Mouse (Mus musculus) midbrain, embryonic 11.5 days (tissue): ENCODE measurements around the gene Kmt2a. TPM values are rescaled to one million over a fixed set of nuclear protein-coding genes. Genes with fewer than 3 reads are reported as not detected.

Source experiments
- ATAC-seq: fragments of 200-750 bp; cut with Nextera tagmentation; 2 replicates; pipeline ENCODE4 v1.8.0; 2017; ENCODE audit warnings: moderate TSS enrichment, moderate library complexity; ENCODE audit not compliant: low FRiP score
- DNase-seq: peaks from one replicate; pipeline ENCODE4 v3.0.0; 2015; ENCODE audit warnings: low spot score; ENCODE audit errors: missing footprints
- H3K27ac ChIP-seq: fragments of 300-500 bp; sonication (generic); 2 replicates; pipeline ENCODE4 v1.5.1; 2014; ENCODE audit warnings: low read depth, low read length
- H3K27me3 ChIP-seq: fragments of 300-500 bp; sonication (generic); 2 replicates; pipeline ENCODE4 v1.6.1; 2014; ENCODE audit warnings: mild to moderate bottlenecking, low read length, moderate library complexity, mixed read lengths; ENCODE audit not compliant: control insufficient read depth, insufficient read depth
- H3K36me3 ChIP-seq: fragments of 300-500 bp; sonication (generic); 2 replicates; pipeline ENCODE4 v1.6.1; 2014; ENCODE audit warnings: mild to moderate bottlenecking, low read length, moderate library complexity, mixed read lengths; ENCODE audit not compliant: control insufficient read depth, insufficient read depth
- H3K4me1 ChIP-seq: fragments of 300-500 bp; sonication (generic); 2 replicates; pipeline ENCODE4 v1.6.1; 2014; ENCODE audit warnings: low read length; ENCODE audit not compliant: control insufficient read depth, insufficient read depth
- H3K4me2 ChIP-seq: fragments of 300-500 bp; sonication (generic); 2 replicates; pipeline ENCODE4 v1.6.1; 2014; ENCODE audit warnings: mild to moderate bottlenecking, moderate library complexity
- H3K4me3 ChIP-seq: fragments of 300-500 bp; sonication (generic); 2 replicates; pipeline ENCODE4 v1.5.1; 2014; ENCODE audit warnings: low read depth, low read length
- H3K9ac ChIP-seq: fragments of 300-500 bp; sonication (generic); 2 replicates; pipeline ENCODE4 v1.6.1; 2014; ENCODE audit warnings: low read length
- H3K9me3 ChIP-seq: fragments of 300-500 bp; sonication (generic); 2 replicates; pipeline ENCODE4 v1.6.1; 2016; ENCODE audit warnings: low read length; ENCODE audit not compliant: control insufficient read depth
- WGBS: fragments of 180-500 bp; shearing (Covaris S2); extraction: QIAGEN DNeasy Blood & Tissue Kit; methylation state at CpG from one replicate; pipeline ENCODE4 v1.1.7; 2014; 5-methylcytosine and 5-hydroxymethylcytosine counted together
- polyA plus RNA-seq: library from polyadenylated mRNA; unstranded; fragments of >200 nt; fragmentation: Nextera tagmentation; extraction: Ambion mirVana; gene quantifications from 2 replicates; pipeline ENCODE4 v1.2.1, GENCODE M21; 2014

Gene Kmt2a
- polyA plus RNA-seq: 14.0 and 19.4 TPM in 2 replicates

DNA sequence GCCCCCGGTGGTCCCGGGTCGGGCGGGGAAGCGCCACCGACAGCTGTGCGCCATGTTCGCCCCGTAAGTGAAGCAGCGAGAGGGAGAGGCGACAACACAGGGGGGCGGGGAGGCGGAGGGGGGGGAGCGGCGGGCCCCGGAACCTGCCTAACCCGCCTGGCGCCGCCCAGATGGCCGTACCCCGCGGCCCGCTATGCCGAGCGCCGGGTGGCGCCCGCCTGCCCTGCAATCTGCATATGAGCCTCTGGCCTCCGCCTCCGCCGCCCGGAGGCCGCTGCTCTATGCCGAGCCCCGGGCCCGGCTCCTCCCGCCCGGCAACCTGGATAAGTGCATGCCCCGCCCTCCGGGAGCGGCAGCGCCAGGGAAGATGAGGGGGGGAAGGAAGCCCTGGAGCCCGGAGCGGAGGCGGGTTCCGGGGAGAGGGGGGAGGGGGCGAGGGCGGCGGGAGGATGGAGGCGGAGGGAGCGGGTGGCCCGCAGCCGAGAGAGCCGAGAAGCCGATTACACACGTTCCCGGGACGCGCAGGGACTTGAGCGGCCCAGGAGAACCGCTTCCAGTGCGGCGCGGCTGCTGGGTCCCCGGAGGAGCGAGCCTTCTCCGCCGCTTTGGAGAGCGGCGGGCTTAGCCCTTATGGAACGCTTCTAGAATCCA is at the start of gene Kmt2a:
Gene Kmt2a (minus strand): TSS at position 76 of the 651 bp plus-strand sequence.
- peak within 1 kb of the TSS; percentile 97 for H3K4me2 ChIP-seq
- under 1% methylated on average over 60 of the region's 71 CpGs for WGBS
- peak; percentile 81 for ATAC-seq

GRCm38 (mm10) chr9:44921543-44921942 is 40.4 kb upstream of the Kmt2a start:
- no peaks in the 10 kb centered on the region for H3K9me3 ChIP-seq
- WGBS: 72% methylated on average over 2 of the region's 2 CpGs
- peak overlapping the region; percentile 89; the same call in 1 of the 2 replicates for H3K9ac ChIP-seq
- peak overlapping the region; percentile 88 for H3K4me2 ChIP-seq
- H3K36me3 ChIP-seq: no peaks in the 10 kb centered on the region
- peak overlapping the region; percentile 95 for H3K4me3 ChIP-seq
- peak overlapping the region; percentile 77 for H3K27ac ChIP-seq
- DNase-seq (no peak), ATAC-seq (no peak)
- peaks cover 5% of the 10 kb centered on the region; the same call in 1 of the 2 replicates for H3K4me1 ChIP-seq
- H3K27me3 ChIP-seq: no peaks in the 10 kb centered on the region

More for the DNA sequence above, at the start of gene Kmt2a:
- H3K9me3 ChIP-seq: no peaks in the 10 kb centered on the region
- DNase-seq: peak; percentile 100
- peak within 1 kb of the TSS; percentile 96 for H3K9ac ChIP-seq
- peak within 1 kb of the TSS; percentile 99 for H3K4me3 ChIP-seq
- H3K4me1 ChIP-seq: peaks cover 22% of the 10 kb centered on the region
- H3K27ac ChIP-seq: peak within 1 kb of the TSS; percentile 99
- no peaks in the 10 kb centered on the region for H3K36me3 ChIP-seq
- no peaks in the 10 kb centered on the region for H3K27me3 ChIP-seq

- Histone ChIP-seq H3K4me3 (peak overlapping the region; percentile 95), H3K36me3 (no peaks in the 10 kb centered on the region), H3K27ac (peak overlapping the region; percentile 77), H3K4me1 (peaks cover 5% of the 10 kb centered on the region; the same call in 1 of the 2 replicates), H3K9me3 (no peaks in the 10 kb centered on the region), H3K9ac (peak overlapping the region; percentile 89), H3K27me3 (no peaks in the 10 kb centered on the region), H3K4me2 (peak overlapping the region; percentile 88)
- under 1% methylated on average over 8 of the region's 8 CpGs for WGBS
- DNase-seq (no peak), ATAC-seq (peak; percentile 82)
Observed at GRCm38 (mm10) chr9:44921123-44921468, 40.0 kb upstream of the Kmt2a start.

GRCm38 (mm10) chr9:44920374-44921122 is 39.5 kb upstream of the Kmt2a start, which contains the start of gene Atp5l:
Gene Atp5l, minus strand, starts transcription at chr9:44920742.
- Histone ChIP-seq H3K4me1 (peaks cover 5% of the 10 kb centered on the region; the same call in 1 of the 2 replicates), H3K9me3 (no peaks in the 10 kb centered on the region), H3K27me3 (no peaks in the 10 kb centered on the region), H3K36me3 (no peaks in the 10 kb centered on the region), H3K4me3 (peak within 1 kb of the TSS; percentile 95), H3K27ac (peak within 1 kb of the TSS; percentile 77), H3K9ac (peak within 1 kb of the TSS; percentile 89), H3K4me2 (peak within 1 kb of the TSS; percentile 88)
- WGBS: under 1% methylated on average over 48 of the region's 48 CpGs
- peak; percentile 99 for DNase-seq
- ATAC-seq: peak; percentile 87

GRCm38 (mm10) chr9:44919606-44920005 is 38.5 kb upstream of the Kmt2a start:
- Histone ChIP-seq H3K9ac (peak overlapping the region; percentile 89), H3K9me3 (no peaks in the 10 kb centered on the region), H3K4me3 (peak overlapping the region; percentile 95), H3K4me2 (peak overlapping the region; percentile 88), H3K27ac (no peak overlapping the region), H3K36me3 (no peaks in the 10 kb centered on the region), H3K4me1 (peaks cover 5% of the 10 kb centered on the region; the same call in 1 of the 2 replicates), H3K27me3 (no peaks in the 10 kb centered on the region)
- 45% methylated on average over 2 of the region's 2 CpGs for WGBS
- ATAC-seq (no peak), DNase-seq (no peak)

DNA sequence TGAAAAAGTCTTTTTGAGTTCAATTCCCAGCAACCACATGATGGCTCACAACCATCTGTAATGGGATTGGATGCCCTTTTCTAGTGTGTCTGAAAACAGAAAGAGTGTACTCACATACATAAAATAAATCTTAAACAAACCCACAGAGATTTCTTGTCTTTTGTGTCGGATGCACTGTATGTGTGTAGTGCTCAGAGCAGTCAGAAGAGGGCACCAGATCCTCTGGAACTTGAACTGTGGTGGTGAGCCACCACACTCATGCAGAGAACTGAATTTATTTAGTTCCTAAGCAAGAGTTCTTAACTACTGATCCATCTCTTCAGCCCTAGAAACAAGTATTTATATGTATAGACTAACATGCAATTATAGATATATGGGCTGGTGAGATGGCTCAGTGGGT is 35.1 kb upstream of the Kmt2a start:
- no peak overlapping the region for H3K4me2 ChIP-seq
- DNase-seq: no peak
- WGBS: 52% methylated on average over 1 of the region's 1 CpGs

DNA sequence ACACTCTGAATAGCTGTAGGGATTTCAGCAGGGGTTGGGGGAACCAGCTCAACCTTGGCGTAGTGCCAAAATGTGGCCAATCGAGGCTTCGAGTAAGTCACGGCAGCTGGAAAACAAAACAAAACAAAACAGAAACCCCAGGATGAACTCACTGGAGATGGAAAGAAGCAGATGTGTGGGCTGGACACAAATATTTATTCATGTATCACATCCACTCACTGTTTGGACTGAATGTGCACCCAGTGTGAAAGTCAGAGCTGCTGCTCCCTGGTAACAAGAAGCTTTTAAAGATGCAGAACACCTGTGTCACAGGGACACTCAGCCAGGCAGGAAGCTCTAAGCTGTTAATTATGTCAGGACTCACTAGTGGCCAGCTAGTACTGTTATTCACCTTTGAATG is 33.6 kb upstream of the Kmt2a start:
- 79% methylated on average over 4 of the region's 4 CpGs for WGBS
- peaks cover 5% of the 10 kb centered on the region; the same call in 1 of the 2 replicates for H3K36me3 ChIP-seq
- H3K4me3 ChIP-seq: no peak overlapping the region
- peaks cover 5% of the 10 kb centered on the region; the same call in 1 of the 2 replicates for H3K4me1 ChIP-seq
- H3K9ac ChIP-seq: no peak overlapping the region
- no peaks in the 10 kb centered on the region for H3K27me3 ChIP-seq
- no peaks in the 10 kb centered on the region for H3K9me3 ChIP-seq
- DNase-seq (no peak), ATAC-seq (no peak)
- no peak overlapping the region for H3K27ac ChIP-seq
- no peak overlapping the region for H3K4me2 ChIP-seq

More for the DNA sequence above, 35.1 kb upstream of the Kmt2a start:
- H3K27ac ChIP-seq: no peak overlapping the region
- H3K9me3 ChIP-seq: no peaks in the 10 kb centered on the region
- peaks cover 5% of the 10 kb centered on the region; the same call in 1 of the 2 replicates for H3K4me1 ChIP-seq
- H3K36me3 ChIP-seq: no peaks in the 10 kb centered on the region; the same call in 1 of the 2 replicates
- no peak overlapping the region for H3K9ac ChIP-seq
- H3K27me3 ChIP-seq: no peaks in the 10 kb centered on the region
- H3K4me3 ChIP-seq: no peak overlapping the region
- no peak for ATAC-seq

DNA sequence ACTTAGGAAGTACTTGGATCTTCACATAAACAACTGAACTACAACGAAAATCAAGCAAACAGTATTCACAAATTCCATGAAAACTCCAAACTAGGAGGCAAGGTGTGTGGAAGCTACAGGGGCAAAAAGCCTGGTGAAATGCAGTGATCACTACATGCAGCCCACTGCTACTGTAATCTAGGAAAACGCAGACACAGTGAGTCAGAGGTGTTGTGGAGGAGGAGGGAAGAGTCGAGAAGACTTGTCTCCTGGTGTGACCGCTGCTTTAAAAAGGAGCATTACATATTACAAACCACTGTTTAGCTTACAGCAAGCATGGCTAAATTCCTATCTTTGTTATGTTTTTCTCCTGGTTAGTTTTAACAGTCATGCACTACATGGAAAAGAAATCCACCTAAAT is 30.3 kb upstream of the Kmt2a start:
- H3K4me1 ChIP-seq: no peaks in the 10 kb centered on the region
- no peak overlapping the region for H3K27ac ChIP-seq
- H3K27me3 ChIP-seq: no peaks in the 10 kb centered on the region
- no peak for DNase-seq
- ATAC-seq: no peak
- H3K4me2 ChIP-seq: no peak overlapping the region
- H3K36me3 ChIP-seq: peaks cover 5% of the 10 kb centered on the region; the same call in 1 of the 2 replicates
- no peak overlapping the region for H3K9ac ChIP-seq
- H3K9me3 ChIP-seq: no peaks in the 10 kb centered on the region
- WGBS: 96% methylated on average over 4 of the region's 4 CpGs
- H3K4me3 ChIP-seq: no peak overlapping the region

- peaks cover 1% of the 10 kb centered on the region; the same call in 1 of the 2 replicates for H3K36me3 ChIP-seq
- H3K27ac ChIP-seq: no peak overlapping the region
- no peak overlapping the region for H3K9ac ChIP-seq
- DNase-seq (no peak), ATAC-seq (no peak)
- H3K9me3 ChIP-seq: no peaks in the 10 kb centered on the region
- no peak overlapping the region for H3K4me2 ChIP-seq
- no peaks in the 10 kb centered on the region for H3K4me1 ChIP-seq
- no peaks in the 10 kb centered on the region for H3K27me3 ChIP-seq
- 83% methylated on average over 4 of the region's 4 CpGs for WGBS
- H3K4me3 ChIP-seq: no peak overlapping the region
Observed at GRCm38 (mm10) chr9:44905620-44906019, 24.5 kb upstream of the Kmt2a start.
